Comparison of ENCODE assay signal across 22 mouse cellular contexts in genomic region chr1:121996461-121996860, GRCm38 (mm10).
A peak's percentile ranks its signal among the peaks of the same experiment; 100 is the strongest.
DNase-seq lines count a peak whose midpoint lies in the region; ATAC-seq and TF ChIP-seq lines count a peak whose summit lies in the region.
"Had no signal": no experiment of that assay in that cellular context is flagged by ENCODE, and none has a peak within 500 bp of the region (broad histone marks: within the 10 kb centered on the region; RNA-seq: fewer than 3 reads in every experiment).

No protein-coding gene starts in this region.

- no peak overlapping the region for H3K4me2 ChIP-seq in kidney, postnatal 0 days (ENCODE audit: low read length)
- no peak overlapping the region for H3K4me2 ChIP-seq in neural tube, embryonic 11.5 days (ENCODE audit: low read depth)
- H3K4me2 ChIP-seq: hindbrain, embryonic 15.5 days; intestine, embryonic 15.5 days; limb, embryonic 13.5 days; liver, embryonic 12.5 days; stomach, embryonic 15.5 days had no signal

- 55% methylated on average over 1 of the region's 1 CpGs for WGBS in kidney, postnatal 0 days
- WGBS in neural tube, embryonic 11.5 days: 80% methylated on average over 1 of the region's 1 CpGs

- H3K4me1 ChIP-seq in kidney, postnatal 0 days (replicated peaks; ENCODE audit: insufficient read depth, low read length): no peaks in the 10 kb centered on the region
- no peaks in the 10 kb centered on the region for H3K4me1 ChIP-seq in neural tube, embryonic 11.5 days (ENCODE audit: control insufficient read depth, insufficient read depth, low read length)
- H3K4me1 ChIP-seq: forebrain, embryonic 10.5 days; hindbrain, embryonic 15.5 days; intestine, embryonic 15.5 days; limb, embryonic 13.5 days; liver, embryonic 12.5 days; stomach, embryonic 15.5 days had no signal

- H3K27me3 ChIP-seq in kidney, postnatal 0 days (ENCODE audit: insufficient read depth, low read length): no peaks in the 10 kb centered on the region
- H3K27me3 ChIP-seq in neural tube, embryonic 11.5 days (ENCODE audit: control insufficient read depth, insufficient read depth, low read length): no peaks in the 10 kb centered on the region
- H3K27me3 ChIP-seq: hindbrain, embryonic 15.5 days; intestine, embryonic 15.5 days; limb, embryonic 13.5 days; liver, embryonic 12.5 days; stomach, embryonic 15.5 days had no signal

- no peak overlapping the region for H3K9ac ChIP-seq in kidney, postnatal 0 days (ENCODE audit: low read depth, low read length)
- no peak overlapping the region for H3K9ac ChIP-seq in neural tube, embryonic 11.5 days (ENCODE audit: low read length)
- H3K9ac ChIP-seq: hindbrain, embryonic 15.5 days; intestine, embryonic 15.5 days; limb, embryonic 13.5 days; liver, embryonic 12.5 days; stomach, embryonic 15.5 days had no signal

- peak; percentile 74 for ATAC-seq in frontal cortex, adult (ENCODE audit: low TSS enrichment)
- peak; percentile 93 for ATAC-seq in kidney, postnatal 0 days (replicated peaks; ENCODE audit: low FRiP score, low read depth)
- ATAC-seq in neural tube, embryonic 11.5 days (ENCODE audit: insufficient read depth, low FRiP score, low TSS enrichment): 0 out of 2 replicates have a peak, but pooled peaks have one; percentile 33
- ATAC-seq: intestine, embryonic 15.5 days; liver, embryonic 12.5 days had no signal

- no peak overlapping the region for H3K4me3 ChIP-seq in kidney, postnatal 0 days (replicated peaks; ENCODE audit: low read depth, low read length)
- no peak overlapping the region for H3K4me3 ChIP-seq in neural tube, embryonic 11.5 days (ENCODE audit: low read depth, low read length)
- H3K4me3 ChIP-seq: forebrain, embryonic 10.5 days; gastrocnemius, adult 2 months; hindbrain, embryonic 15.5 days; intestine, embryonic 15.5 days; limb, embryonic 13.5 days; liver, embryonic 12.5 days; stomach, embryonic 15.5 days had no signal

- TF ChIP-seq CTCF in kidney, postnatal 0 days (IDR thresholded peaks at IDR 0.05; ENCODE audit: low read depth): no peak

- H3K9me3 ChIP-seq in kidney, postnatal 0 days (replicated peaks; ENCODE audit: low read length): no peaks in the 10 kb centered on the region
- H3K9me3 ChIP-seq in neural tube, embryonic 11.5 days (ENCODE audit: control insufficient read depth, low read length): no peaks in the 10 kb centered on the region
- H3K9me3 ChIP-seq: forebrain, embryonic 10.5 days; hindbrain, embryonic 15.5 days; intestine, embryonic 15.5 days; limb, embryonic 13.5 days; stomach, embryonic 15.5 days had no signal

- no peak overlapping the region for H3K27ac ChIP-seq in kidney, postnatal 0 days
- H3K27ac ChIP-seq in neural tube, embryonic 11.5 days (ENCODE audit: low read depth, low read length): no peak overlapping the region
- H3K27ac ChIP-seq: forebrain, embryonic 10.5 days; gastrocnemius, adult 2 months; hindbrain, embryonic 15.5 days; intestine, embryonic 15.5 days; limb, embryonic 13.5 days; liver, embryonic 12.5 days; stomach, embryonic 15.5 days had no signal

- DNase-seq in adrenal gland, adult (ENCODE audit: inconsistent age in 2 of 2, low spot score in 1 of 2): peak; percentile 5 to 53
- no peak for DNase-seq in adrenal gland, adult 8-10 months
- DNase-seq in frontal cortex, postnatal 25 days (ENCODE audit: low spot score in 2 of 2): no peak
- peak; percentile 78 for DNase-seq in kidney, postnatal 0 days (ENCODE audit: low spot score)
- DNase-seq in kidney, postnatal 36 days: no peak
- DNase-seq in neural tube, embryonic 11.5 days (ENCODE audit: low spot score): no peak
- DNase-seq in neural tube, embryonic 10.5 days (ENCODE audit: extremely low spot score, low spot score): no peak
- DNase-seq: cerebellum, adult 11-12 months; cerebellum, postnatal 10 days; gastrocnemius, adult 2 months; kidney, adult 9 months; lung, adult 18-20 months; lung, postnatal 10 days; thymus, adult 18-20 months; thymus, postnatal 36 days had no signal

- no peaks in the 10 kb centered on the region for H3K36me3 ChIP-seq in kidney, postnatal 0 days (ENCODE audit: insufficient read depth, low read length)
- H3K36me3 ChIP-seq in neural tube, embryonic 11.5 days (ENCODE audit: control insufficient read depth, insufficient read depth, low read length): no peaks in the 10 kb centered on the region
- H3K36me3 ChIP-seq: forebrain, embryonic 10.5 days; hindbrain, embryonic 15.5 days; intestine, embryonic 15.5 days; limb, embryonic 13.5 days; liver, embryonic 12.5 days; stomach, embryonic 15.5 days had no signal

Comparison
In these comparisons a context has a peak if more than half of its experiments do, and no peak if none do; other contexts are left out.
1. DNase-seq: peak in adrenal gland, adult (2 of 2) and kidney, postnatal 0 days (single experiment); none in adrenal gland, adult 8-10 months (single experiment), frontal cortex, postnatal 25 days (0 of 2), kidney, postnatal 36 days (0 of 2), neural tube, embryonic 11.5 days (single experiment) and neural tube, embryonic 10.5 days (single experiment).
2. ATAC-seq: peak in every context shown above with its lines; median percentile 93 in kidney, postnatal 0 days; 74 in frontal cortex, adult; 33 in neural tube, embryonic 11.5 days.